Mouse (Mus musculus) spleen, postnatal 10 days (tissue): ENCODE results near the gene Dusp9.

Experiments used
- DNase-seq, 2 experiments: peaks; one replicate each; pipeline ENCODE4 v3.0.0; 2021 to 2022; ENCODE audit warnings: low spot score in 2 of 2

Gene Dusp9

DNA sequence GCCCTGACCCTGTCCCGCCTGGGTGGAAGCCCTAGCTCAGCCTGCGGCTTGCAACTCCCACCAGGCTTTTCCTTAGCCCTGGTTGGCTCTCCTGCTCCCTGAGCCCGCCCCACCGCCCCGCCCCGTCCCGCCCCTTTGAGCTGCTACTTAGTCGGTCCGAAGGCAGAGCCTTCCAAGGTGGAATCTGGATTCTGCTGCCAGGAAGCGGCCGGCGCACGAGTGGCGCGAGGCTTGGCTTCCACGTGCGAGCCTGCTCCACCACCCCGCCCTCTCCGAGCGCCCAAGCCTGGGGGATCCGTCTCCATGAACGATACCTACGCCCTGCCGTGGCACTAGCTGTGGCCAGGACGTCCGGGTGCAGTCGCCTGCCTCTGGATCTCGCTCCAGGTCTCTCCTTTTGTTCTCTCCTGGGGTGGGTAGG is at the start of gene Dusp9:
TSS of gene Dusp9 (plus strand) at position 165 of the 421 bp plus-strand sequence.
- no peak for DNase-seq

- peak in 1 of 2 experiments; percentile 29 for DNase-seq
Measured at GRCm38 (mm10) chrX:73593212-73593611, 46.0 kb upstream of the Dusp9 start.

- no peak for DNase-seq
Measured at GRCm38 (mm10) chrX:73594451-73595121, 44.6 kb upstream of the Dusp9 start.

DNA sequence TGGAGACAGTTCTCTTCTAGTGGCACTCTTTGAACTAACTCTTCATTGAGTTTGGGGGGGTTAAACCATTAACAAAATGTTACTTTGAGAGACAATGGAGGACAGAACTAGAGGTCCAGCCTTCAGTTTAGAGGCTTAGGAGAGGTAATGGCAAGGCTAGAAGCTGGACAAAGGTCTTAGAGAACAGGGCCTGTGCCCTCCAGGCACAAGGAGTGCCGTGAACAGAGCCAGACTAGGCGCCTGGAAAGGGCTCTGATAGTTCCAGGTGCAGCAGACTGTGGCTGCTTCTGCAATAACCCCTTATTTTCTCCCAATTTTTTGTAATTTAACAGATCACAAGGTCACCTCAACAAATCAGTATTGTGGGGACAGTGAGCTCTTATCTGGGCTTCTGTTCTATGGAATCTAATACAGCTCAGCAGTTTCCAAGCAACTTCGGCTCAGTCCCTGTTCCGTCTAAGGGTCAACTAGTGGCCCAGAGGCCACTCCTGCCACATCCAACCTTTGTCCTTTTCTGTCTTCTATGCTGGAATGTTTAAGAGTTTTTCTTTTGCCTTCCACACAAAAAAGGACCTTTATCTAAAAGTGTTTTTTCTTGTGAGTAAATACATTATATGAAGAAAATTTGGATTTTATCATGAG is 43.8 kb upstream of the Dusp9 start:
- no peak for DNase-seq

DNA sequence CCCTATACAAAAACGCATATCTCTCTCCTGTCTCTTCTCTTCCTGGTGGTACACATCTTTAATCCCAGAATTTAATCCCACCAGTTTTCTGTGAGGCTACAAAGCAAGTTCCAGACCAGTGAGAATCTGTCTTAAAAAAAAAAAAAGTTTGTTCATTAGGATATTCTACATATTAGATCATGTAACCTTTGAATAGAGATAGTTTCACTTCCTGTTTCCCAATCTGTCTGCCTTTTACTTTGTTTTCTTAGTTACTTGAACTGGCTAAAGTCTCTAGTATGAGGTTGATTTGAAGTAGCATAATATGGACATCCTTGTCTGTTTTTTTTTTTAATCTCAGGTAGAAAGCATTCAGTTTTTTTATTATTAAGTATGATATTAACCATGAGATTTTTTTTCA is 37.8 kb upstream of the Dusp9 start:
- DNase-seq: no peak

GRCm38 (mm10) chrX:73613665-73614064 is 25.6 kb upstream of the Dusp9 start:
- no peak for DNase-seq

- no peak for DNase-seq
Measured at GRCm38 (mm10) chrX:73615876-73616275, 23.3 kb upstream of the Dusp9 start.

DNA sequence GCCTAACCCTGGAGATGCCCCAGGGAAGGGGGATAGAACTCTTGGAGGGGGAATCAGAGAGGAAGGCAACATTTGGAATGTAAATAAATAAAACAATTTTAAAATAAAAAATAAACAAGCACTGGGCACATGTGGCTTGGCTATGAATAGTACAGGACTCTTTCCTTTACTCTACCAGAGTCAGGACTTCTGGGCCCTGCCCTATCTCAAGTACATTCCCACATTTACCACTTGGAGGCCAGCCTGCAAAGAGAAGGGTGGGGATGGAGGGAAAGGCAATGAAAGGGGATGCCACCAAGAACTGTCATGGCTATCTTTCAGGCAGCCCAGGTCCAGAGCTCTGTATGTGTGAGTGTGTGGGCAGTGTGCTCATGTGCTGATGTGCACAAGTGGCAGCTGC is 19.8 kb upstream of the Dusp9 start:
- DNase-seq: no peak

- no peak for DNase-seq
Measured at GRCm38 (mm10) chrX:73619890-73620289, 19.3 kb upstream of the Dusp9 start.

- no peak for DNase-seq
Measured at GRCm38 (mm10) chrX:73626981-73627380, 12.2 kb upstream of the Dusp9 start.

- DNase-seq: no peak
Measured at GRCm38 (mm10) chrX:73635425-73635824, 3.8 kb upstream of the Dusp9 start.

DNA sequence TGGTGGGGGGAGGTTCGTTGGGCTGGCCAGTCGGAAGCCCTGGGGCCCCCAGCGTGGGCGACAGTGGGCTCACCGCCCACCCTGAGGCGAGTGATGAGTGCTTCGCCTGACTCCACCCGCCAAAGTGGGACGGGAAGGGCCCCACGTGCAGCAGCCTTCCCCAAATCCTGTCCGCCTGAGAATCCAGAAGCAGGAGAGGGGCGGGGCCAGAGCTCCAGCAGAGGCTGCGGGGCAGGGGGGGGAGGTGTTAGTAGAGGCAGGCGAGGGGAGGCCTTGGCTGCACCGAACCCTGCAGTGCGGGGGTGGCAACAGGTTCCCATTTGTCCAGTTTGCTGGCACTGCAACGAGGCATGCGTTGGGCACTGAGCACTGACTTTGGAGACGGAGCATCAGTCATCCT is 1.8 kb upstream of the Dusp9 start:
- no peak for DNase-seq

GRCm38 (mm10) chrX:73639901-73640469 is 766 bp downstream of the Dusp9 start:
- DNase-seq: no peak

DNA sequence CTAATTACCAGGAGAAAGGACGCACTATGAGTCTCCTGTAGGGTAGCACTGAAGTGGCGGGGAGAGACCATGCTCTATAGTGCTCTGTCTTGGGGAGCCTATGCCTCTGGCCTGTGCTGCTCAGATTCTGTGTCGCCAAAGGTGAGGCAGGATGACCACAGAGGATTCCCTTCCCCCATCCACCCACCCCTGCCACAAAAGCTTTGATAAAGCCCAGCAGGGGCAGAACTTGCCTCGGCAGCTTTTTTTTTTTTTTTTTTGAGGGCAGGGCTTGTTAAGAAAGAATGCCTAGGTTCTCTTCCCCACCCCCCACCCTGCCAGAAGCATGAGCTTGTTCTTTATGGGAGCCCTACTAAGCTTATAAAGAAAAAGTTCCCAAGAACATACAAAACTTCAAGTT is 5.9 kb downstream of the Dusp9 start:
- DNase-seq: no peak

GRCm38 (mm10) chrX:73650869-73651268 is 11.7 kb downstream of the Dusp9 start:
- no peak for DNase-seq

DNA sequence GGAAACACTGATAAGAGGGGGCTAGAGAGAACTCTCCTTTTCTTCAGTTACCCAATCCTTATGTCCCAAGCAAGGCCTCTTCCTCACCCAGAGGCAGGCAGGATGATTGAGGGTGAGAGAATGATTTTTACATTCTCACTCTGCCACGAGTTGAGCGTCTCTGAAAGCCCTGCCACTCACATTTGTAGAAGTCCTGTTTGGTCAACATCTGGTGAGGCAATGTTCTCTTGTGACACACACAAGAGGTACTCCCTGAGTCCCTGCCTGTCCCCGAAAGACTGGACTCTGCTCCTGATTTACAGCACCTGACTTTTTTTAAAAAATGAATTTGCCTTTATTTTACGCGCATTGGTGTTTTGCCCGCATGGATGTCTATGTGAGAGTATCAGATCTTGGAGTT is 14.2 kb downstream of the Dusp9 start:
- DNase-seq: no peak

DNA sequence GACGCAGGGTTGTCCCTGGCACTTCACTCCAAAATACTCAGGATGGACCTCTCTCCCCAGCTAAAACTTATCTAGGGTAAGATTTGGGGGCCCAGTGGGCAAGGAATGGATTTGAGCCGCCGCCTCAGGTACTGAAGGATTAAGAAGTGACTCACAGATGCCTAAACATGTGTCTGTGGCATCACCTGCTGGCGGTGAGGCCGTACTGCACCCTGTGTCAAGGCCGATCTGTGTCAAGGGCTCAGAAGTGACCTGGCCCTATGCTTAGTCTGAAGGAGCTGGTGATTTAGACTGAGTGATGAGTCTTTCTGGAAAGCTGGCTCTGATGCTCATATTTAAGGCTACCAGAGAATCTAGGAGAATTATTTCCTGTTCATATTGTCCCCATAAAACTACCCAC is 15.0 kb downstream of the Dusp9 start:
- DNase-seq: peak in 1 of 2 experiments; percentile 77

GRCm38 (mm10) chrX:73655529-73655928 is 16.3 kb downstream of the Dusp9 start:
- DNase-seq: peak in 1 of 2 experiments; percentile 58

GRCm38 (mm10) chrX:73658391-73658790 is 19.2 kb downstream of the Dusp9 start:
- DNase-seq: no peak

GRCm38 (mm10) chrX:73658936-73659574 is 19.8 kb downstream of the Dusp9 start:
- DNase-seq: no peak

GRCm38 (mm10) chrX:73659575-73660283 is 20.5 kb downstream of the Dusp9 start, which contains the start of gene Pnck:
TSS of gene Pnck (minus strand) at chrX:73660117.
- no peak for DNase-seq

DNA sequence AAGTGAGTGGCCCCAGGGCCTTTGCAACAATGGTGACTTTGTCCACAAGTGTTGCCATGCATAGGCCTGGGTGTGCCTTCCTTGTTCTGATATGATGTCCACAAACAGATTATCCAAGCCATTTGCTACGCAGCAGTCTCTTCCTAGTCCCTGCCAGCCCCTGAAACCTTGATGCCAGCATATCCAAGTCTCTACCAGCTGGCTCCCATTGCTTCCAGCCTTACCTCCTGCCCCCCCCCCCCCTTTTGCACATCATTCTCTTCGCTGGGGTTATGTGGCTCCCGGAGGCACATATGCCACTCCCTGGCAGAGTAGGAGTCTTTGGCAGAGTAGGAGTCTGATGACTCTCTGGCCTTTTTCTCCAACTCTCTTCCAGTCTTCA is 21.1 kb downstream of the Dusp9 start:
- DNase-seq: no peak
